Mouse (Mus musculus) forebrain, embryonic 16.5 days (tissue): ENCODE measurements around the gene Fgfr2. TPM values are rescaled to one million over a fixed set of nuclear protein-coding genes. Genes with fewer than 3 reads are reported as not detected.

Experiments
- ATAC-seq: fragments of 200-750 bp; cut with Nextera tagmentation; 2 replicates; pipeline ENCODE4 v1.8.0; 2017; ENCODE audit warnings: mild to moderate bottlenecking, moderate library complexity
- H3K27ac ChIP-seq: fragments of 300-500 bp; sonication (generic); 2 replicates; pipeline ENCODE4 v1.5.1; 2014; ENCODE audit warnings: low read length, control low read depth
- H3K27me3 ChIP-seq: fragments of 300-500 bp; sonication (generic); replicated peaks from 2 replicates; pipeline ENCODE4 v1.6.1; 2014; ENCODE audit warnings: low read length; ENCODE audit not compliant: control insufficient read depth, insufficient read depth
- H3K36me3 ChIP-seq: fragments of 300-500 bp; sonication (generic); 2 replicates; pipeline ENCODE4 v1.6.1; 2014; ENCODE audit not compliant: control insufficient read depth, insufficient read depth
- H3K4me1 ChIP-seq: fragments of 300-500 bp; sonication (generic); replicated peaks from 2 replicates; pipeline ENCODE4 v1.6.1; 2014; ENCODE audit warnings: low read length; ENCODE audit not compliant: control insufficient read depth, insufficient read depth
- H3K4me2 ChIP-seq: fragments of 300-500 bp; sonication (generic); 2 replicates; pipeline ENCODE4 v1.6.1; 2014; ENCODE audit warnings: mild to moderate bottlenecking, low read length, control low read depth
- H3K4me3 ChIP-seq: fragments of 300-500 bp; sonication (generic); replicated peaks from 2 replicates; pipeline ENCODE4 v1.5.1; 2014; ENCODE audit warnings: mild to moderate bottlenecking, low read length, control low read depth
- H3K9ac ChIP-seq: fragments of 300-500 bp; sonication (generic); replicated peaks from 2 replicates; pipeline ENCODE4 v1.6.1; 2014; ENCODE audit warnings: low read depth, low read length, control low read depth
- H3K9me3 ChIP-seq: fragments of 300-500 bp; sonication (generic); 2 replicates; pipeline ENCODE4 v1.6.1; 2016; ENCODE audit warnings: low read length; ENCODE audit not compliant: control insufficient read depth
- WGBS: fragments of 180-500 bp; shearing (Covaris S2); extraction: QIAGEN DNeasy Blood & Tissue Kit; methylation state at CpG from one replicate; pipeline ENCODE4 v1.1.7; 2014; 5-methylcytosine and 5-hydroxymethylcytosine counted together
- polyA plus RNA-seq: library from polyadenylated mRNA; unstranded; fragments of >200 nt; fragmentation: Nextera tagmentation; extraction: Ambion mirVana; gene quantifications from 2 replicates; pipeline ENCODE4 v1.2.1, GENCODE M21; 2015

Fgfr2 gene
- polyA plus RNA-seq, 1 experiment from 2014 or later = 39.2 TPM

DNA sequence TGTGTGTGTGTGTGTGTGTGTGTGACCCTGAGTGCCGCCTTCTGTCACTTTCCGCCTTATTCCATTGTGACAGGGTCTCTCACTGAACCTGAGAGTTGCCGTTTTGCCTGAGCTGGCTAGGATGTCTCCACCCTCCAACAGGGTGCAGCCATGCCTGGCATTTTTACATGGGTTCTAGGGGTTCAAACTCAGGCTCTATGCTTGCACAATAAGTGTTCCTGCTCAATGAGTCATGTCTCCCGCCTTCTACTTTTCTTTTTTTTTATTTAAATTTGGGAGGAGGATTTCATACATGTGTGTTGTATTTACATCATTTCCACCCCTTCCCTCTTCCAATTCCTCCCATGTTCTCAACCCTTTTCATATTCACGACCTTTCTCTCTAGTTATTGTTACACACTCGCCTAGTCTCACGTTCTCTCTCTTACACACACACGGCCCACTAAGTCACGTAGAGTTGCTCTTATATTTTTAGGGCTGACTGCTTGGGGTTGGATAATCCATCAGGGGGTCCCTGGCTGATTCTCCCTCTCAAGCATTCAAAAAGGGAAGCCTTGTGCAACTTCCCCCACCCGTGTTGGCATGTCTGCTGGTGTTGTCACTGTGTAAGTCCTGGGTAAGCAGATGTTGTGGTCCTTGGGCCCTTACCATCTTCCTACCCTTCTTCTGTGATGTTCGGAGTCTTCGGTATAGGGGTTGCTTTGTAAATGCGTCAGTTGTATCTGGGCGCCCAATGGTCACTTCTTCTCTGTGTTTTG lies 432.3 kb downstream of the Fgfr2 start:
- ATAC-seq = no peak
- Histone ChIP-seq H3K27ac (no peak overlapping the region), H3K4me2 (no peak overlapping the region), H3K4me1 (peaks cover 7% of the 10 kb centered on the region), H3K36me3 (no peaks in the 10 kb centered on the region), H3K27me3 (no peaks in the 10 kb centered on the region), H3K4me3 (no peak overlapping the region), H3K9me3 (no peaks in the 10 kb centered on the region), H3K9ac (no peak overlapping the region)
- 86% methylated on average over 14 of the region's 14 CpGs for WGBS

DNA sequence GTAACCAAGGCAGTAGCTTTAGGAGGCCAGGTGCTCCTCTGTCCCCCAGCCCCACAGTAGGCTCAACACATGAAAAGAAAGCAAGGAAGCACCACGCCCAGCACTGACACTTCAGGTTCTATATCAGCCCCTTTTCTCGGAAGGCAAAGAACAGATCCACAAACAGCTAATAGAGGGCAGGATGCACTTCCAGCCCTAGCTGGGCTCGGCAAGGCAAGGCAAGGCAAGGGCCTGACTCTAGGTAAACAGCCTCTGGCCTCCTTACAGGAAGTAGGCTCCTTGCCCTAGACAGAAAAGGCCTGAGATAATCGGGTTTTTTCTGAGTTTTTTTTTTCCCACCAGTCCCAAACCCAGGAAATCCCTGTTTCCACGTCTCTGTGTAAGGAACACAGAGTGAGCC lies 433.4 kb downstream of the Fgfr2 start:
- H3K4me2 ChIP-seq = no peak overlapping the region
- whole genome bisulfite sequencing = 89% methylated on average over 5 of the region's 5 CpGs

DNA sequence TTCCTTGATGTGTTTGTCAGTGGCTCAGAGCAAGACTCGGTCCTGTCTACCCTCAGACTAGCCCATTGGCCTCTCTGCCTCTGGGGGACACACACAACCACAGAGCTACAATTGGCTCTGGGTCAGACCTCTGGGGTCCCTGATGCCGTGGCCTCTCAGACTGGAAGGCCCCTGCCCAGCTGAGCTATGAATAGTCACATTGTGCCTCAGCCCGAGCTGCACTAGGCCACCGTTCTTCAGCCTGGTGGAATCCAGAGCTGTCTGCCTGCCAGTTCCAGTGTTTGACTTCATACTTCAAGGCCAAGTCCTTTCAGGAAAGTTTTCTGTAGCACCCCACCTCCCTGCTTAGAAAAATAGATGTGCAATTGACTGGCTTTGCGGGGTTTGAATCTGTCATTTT lies 434.4 kb downstream of the Fgfr2 start:
- H3K27ac ChIP-seq = no peak overlapping the region

More for the DNA sequence above, 433.4 kb downstream of the Fgfr2 start:
- H3K36me3 ChIP-seq = no peaks in the 10 kb centered on the region
- ATAC-seq = no peak
- peaks cover 7% of the 10 kb centered on the region for H3K4me1 ChIP-seq
- H3K4me3 ChIP-seq = no peak overlapping the region
- no peaks in the 10 kb centered on the region for H3K27me3 ChIP-seq
- no peaks in the 10 kb centered on the region for H3K9me3 ChIP-seq
- no peak overlapping the region for H3K27ac ChIP-seq
- H3K9ac ChIP-seq = no peak overlapping the region

DNA sequence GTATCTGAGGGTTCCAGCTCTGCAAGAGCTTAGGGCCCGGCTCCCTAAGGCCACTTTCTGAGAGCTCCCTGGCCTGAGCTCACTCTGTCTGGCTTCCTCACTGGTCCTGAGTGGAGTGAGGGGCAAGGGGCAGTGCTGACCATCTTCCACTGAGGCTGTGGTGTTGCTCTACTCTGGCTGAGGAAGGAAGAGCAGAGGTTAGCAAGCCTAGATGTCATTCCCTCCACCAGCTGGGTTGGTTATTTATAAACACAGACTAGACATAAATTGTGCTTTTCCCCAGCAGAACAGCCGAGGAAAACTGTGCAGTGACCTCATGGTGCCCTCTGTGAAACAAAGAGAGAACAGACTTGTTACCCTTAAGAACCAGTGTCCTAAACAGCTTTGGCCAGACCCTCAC lies 435.3 kb downstream of the Fgfr2 start:
- H3K9ac ChIP-seq = no peak overlapping the region
- H3K4me1 ChIP-seq = peaks cover 6% of the 10 kb centered on the region
- H3K27me3 ChIP-seq = no peaks in the 10 kb centered on the region
- H3K9me3 ChIP-seq = no peaks in the 10 kb centered on the region
- H3K4me2 ChIP-seq = no peak overlapping the region
- 67% methylated on average over 2 of the region's 2 CpGs for WGBS
- no peak overlapping the region for H3K27ac ChIP-seq
- H3K4me3 ChIP-seq = no peak overlapping the region
- no peaks in the 10 kb centered on the region for H3K36me3 ChIP-seq
- ATAC-seq = no peak

More for the DNA sequence above, 434.4 kb downstream of the Fgfr2 start:
- 48% methylated on average over 5 of the region's 5 CpGs for WGBS
- Histone ChIP-seq H3K4me2 (no peak overlapping the region), H3K9me3 (no peaks in the 10 kb centered on the region), H3K36me3 (no peaks in the 10 kb centered on the region), H3K9ac (no peak overlapping the region), H3K4me3 (no peak overlapping the region), H3K27me3 (no peaks in the 10 kb centered on the region), H3K4me1 (peaks cover 7% of the 10 kb centered on the region)
- ATAC-seq = no peak

DNA sequence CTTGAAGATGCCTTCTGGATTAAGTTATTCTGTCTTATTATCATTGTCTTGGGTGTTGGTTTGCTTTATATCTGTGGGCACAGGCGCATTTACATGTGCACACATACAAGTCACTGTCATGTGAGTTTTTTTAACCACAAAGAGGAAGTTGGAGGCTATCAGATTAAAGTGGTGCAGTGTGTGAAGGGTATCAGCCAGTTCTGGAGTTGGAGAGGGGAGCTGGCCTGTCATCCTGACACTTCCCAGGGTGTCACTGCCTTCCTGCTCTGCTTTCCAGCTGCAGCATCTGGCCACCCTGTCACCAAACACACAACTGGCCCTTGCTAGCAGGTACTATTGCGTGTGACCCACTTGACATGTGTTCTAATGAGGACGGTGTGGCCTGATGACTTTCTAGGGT lies 436.6 kb downstream of the Fgfr2 start:
- H3K4me2 ChIP-seq = no peak overlapping the region
- no peak overlapping the region for H3K27ac ChIP-seq
- WGBS = 95% methylated on average over 3 of the region's 3 CpGs
- H3K4me3 ChIP-seq = no peak overlapping the region
- H3K36me3 ChIP-seq = no peaks in the 10 kb centered on the region
- no peak for ATAC-seq
- H3K27me3 ChIP-seq = no peaks in the 10 kb centered on the region
- no peaks in the 10 kb centered on the region for H3K9me3 ChIP-seq
- H3K9ac ChIP-seq = no peak overlapping the region
- H3K4me1 ChIP-seq = peaks cover 3% of the 10 kb centered on the region; the same call in 1 of the 2 replicates

DNA sequence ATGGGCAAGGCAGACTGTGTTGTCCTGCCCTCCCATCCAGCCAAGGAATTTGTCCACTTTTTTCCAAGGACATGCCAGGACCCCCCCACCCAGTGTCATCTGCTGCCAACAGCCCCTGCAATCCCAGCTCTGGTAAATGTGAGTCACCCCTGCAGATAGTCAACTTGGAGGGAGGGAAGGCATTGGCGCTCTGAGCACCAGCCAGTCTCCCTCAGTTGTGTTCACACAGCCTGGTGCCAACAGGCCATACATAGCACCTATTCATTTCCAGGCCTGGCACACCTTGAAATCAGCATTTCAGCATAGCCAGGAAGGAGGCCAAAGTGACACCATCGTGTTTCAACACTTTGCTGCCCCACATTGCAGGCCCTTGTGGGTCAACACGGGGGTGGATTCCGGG lies 439.2 kb downstream of the Fgfr2 start:
- ATAC-seq = no peak
- no peak overlapping the region for H3K9ac ChIP-seq
- H3K36me3 ChIP-seq = no peaks in the 10 kb centered on the region
- no peak overlapping the region for H3K4me2 ChIP-seq
- H3K27ac ChIP-seq = no peak overlapping the region
- 81% methylated on average over 4 of the region's 4 CpGs for WGBS
- H3K4me3 ChIP-seq = no peak overlapping the region
- H3K27me3 ChIP-seq = no peaks in the 10 kb centered on the region
- H3K9me3 ChIP-seq = no peaks in the 10 kb centered on the region
- H3K4me1 ChIP-seq = peaks cover 1% of the 10 kb centered on the region; the same call in 1 of the 2 replicates

DNA sequence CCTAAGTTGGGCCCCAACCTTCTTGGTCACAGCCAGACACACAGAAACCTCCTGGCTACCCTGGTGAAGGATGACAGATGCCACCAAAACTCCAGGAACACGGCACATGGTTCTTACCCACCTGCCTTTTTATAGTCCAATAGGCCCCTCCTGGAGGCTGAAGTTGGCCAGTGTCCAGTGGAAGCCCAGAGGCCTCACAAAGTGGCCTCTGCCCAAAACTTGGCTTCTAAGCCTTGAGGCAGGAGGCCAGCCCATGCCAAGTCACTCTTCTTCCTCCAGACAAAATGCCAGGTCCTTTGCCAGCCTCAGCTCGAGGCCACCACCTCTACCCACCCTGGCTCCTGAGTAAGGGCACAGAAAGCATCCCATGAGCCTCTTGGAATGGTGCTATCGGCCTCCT lies 440.2 kb downstream of the Fgfr2 start:
- WGBS = 67% methylated on average over 3 of the region's 3 CpGs
- no peak overlapping the region for H3K27ac ChIP-seq
- H3K4me2 ChIP-seq = no peak overlapping the region
- no peak overlapping the region for H3K4me3 ChIP-seq
- H3K27me3 ChIP-seq = no peaks in the 10 kb centered on the region
- no peaks in the 10 kb centered on the region; the same call in 1 of the 2 replicates for H3K4me1 ChIP-seq
- H3K9me3 ChIP-seq = no peaks in the 10 kb centered on the region
- no peak for ATAC-seq
- H3K9ac ChIP-seq = no peak overlapping the region
- no peaks in the 10 kb centered on the region for H3K36me3 ChIP-seq

DNA sequence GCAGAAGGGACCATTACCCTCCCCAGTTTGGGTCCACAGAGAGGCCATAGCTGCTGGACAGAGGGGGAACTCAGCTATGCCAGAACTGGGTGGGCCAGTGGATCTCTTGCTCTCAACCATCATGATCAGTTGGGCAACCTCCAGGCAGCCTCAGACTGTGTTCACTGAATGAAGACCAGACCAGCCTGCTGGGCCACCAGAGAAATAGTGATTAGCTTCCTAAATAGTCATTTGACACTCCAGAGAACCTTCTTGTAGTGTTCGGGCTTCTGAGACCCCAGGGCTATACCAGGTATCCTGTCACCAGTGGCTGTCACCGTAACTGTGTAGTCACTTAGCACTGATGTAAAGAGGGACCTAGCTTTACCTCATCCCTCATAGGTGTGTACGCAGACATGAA lies 440.8 kb downstream of the Fgfr2 start:
- Histone ChIP-seq H3K4me2 (no peak overlapping the region), H3K4me1 (no peaks in the 10 kb centered on the region; the same call in 1 of the 2 replicates), H3K9me3 (no peaks in the 10 kb centered on the region), H3K4me3 (no peak overlapping the region), H3K36me3 (no peaks in the 10 kb centered on the region), H3K27ac (no peak overlapping the region), H3K9ac (no peak overlapping the region), H3K27me3 (no peaks in the 10 kb centered on the region)
- ATAC-seq = no peak
- 95% methylated on average over 3 of the region's 3 CpGs for WGBS

DNA sequence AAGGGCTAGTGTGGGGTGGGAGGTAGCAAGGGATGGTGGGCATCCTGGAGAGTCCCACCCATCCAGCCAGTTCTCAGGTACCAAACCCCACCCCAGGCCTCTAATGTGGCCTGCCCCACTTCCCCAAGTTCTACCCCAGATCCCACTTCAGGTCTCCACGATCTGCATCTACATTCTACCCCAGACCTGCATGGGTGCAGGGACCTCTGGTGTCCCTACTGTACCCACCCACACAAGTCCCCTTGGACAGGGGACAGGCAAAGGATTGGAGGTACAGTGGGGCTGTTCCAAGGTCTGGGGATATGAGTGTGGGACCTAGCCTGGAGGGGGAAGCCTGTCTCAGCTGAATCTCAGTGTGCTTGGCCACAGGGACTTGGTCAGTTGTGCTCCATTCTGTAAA lies 441.3 kb downstream of the Fgfr2 start:
- Histone ChIP-seq H3K9ac (no peak overlapping the region), H3K36me3 (no peaks in the 10 kb centered on the region), H3K27me3 (no peaks in the 10 kb centered on the region), H3K4me3 (no peak overlapping the region), H3K9me3 (no peaks in the 10 kb centered on the region), H3K4me1 (no peaks in the 10 kb centered on the region; the same call in 1 of the 2 replicates), H3K4me2 (no peak overlapping the region), H3K27ac (no peak overlapping the region)
- WGBS = 87% methylated on average over 1 of the region's 1 CpGs
- ATAC-seq = no peak
